Mouse (Mus musculus): ENCODE measurements at regions not wholly inside any gene's neighbourhood (a gene's known extent, or its start where the extent isn't known, plus 50 kb on each side); places are given as distances from the start of the nearest gene placed in this dataset.
"Not testable (repeated sequence)": the region's sequence is repeated elsewhere in the genome, so short reads cannot be mapped to it uniquely, and the experiment has no call there.

DNA sequence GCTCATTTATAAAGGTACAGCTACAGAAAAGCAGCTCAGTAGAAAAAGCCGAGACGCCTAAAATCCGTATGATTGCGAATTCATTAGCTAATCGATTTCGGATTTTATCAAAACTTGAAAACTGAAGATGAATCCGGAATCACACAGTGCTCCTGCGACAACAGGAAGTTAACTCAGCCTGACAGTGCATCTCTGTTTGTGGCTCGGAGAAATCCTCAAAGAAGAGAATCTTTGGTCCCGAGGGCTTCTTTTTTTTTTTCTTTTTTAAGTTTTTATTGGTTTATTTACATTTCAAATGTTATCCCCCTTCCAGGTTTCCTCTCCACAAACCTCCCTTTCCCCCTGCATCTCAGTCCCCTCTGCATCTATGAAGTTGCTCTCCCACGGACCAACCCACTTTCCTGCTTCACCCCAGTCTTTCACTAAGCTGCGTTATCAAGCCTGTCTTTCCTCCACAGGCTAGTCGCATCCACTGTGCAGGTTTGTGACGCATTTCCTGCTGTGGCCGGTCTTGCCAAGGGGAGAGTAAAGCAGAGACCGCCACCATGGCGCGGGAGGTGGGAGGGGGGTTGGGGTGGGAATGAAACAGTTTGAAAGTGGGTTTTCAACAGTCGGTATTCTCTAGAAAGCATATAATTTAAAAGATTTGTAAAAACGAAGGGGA lies 593.4 kb upstream of the Snrpn start:
- H3K9ac ChIP-seq (replicated peaks); H3K9me3 ChIP-seq; H3K36me3 ChIP-seq; H3K27me3 ChIP-seq; H3K4me1 ChIP-seq; H3K27ac ChIP-seq (replicated peaks): not testable (repeated sequence)
- WGBS = 57% methylated on average over 20 of the region's 20 CpGs
- ATAC-seq (ENCODE audit: low FRiP score, low read depth) = peak; percentile 79
- Histone ChIP-seq H3K4me2 (replicated peaks) (peak overlapping the region; percentile 22; the same call in 1 of the 2 replicates), H3K4me3 (peak overlapping the region; percentile 21; the same call in 1 of the 2 replicates)

DNA sequence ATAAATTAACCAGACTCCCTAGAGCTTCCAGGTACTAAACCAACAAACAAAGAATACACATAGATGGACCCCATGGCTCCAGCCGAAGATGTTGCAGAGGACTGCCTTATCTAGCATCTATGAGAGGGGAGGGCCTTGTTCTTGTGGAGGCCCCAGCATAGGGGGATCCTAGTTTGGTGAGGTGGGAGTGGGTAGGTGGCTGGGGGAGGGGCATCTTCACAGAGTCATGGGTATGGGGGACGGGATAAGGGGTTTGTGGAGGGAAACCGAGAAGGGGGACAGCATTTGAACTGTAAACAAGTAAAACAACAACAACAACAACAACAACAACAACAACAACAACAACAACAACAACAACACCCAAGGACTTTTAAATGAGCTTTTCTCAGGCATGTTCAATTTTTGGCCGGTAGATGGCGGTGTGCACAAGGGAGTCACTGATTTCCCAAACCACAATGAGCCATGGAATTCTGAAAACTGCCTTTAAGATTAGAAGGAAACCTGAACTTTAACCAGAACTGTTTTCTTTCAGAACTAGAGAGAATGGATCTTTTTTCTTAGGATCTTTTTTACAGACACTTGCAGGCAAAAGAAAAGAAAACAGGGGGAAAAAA lies 588.2 kb upstream of the Snrpn start:
- not testable (repeated sequence) for H3K36me3 ChIP-seq; H3K4me1 ChIP-seq; H3K9me3 ChIP-seq; H3K4me3 ChIP-seq; H3K4me2 ChIP-seq (replicated peaks); H3K9ac ChIP-seq (replicated peaks); H3K27ac ChIP-seq (replicated peaks); H3K27me3 ChIP-seq
- 18% methylated on average over 5 of the region's 5 CpGs for WGBS
- peak; percentile 68 for ATAC-seq (ENCODE audit: low FRiP score, low read depth)
